Mouse (Mus musculus): ENCODE measurements around the gene Plaur. TPM values are rescaled to one million over a fixed set of nuclear protein-coding genes. Genes with fewer than 3 reads are reported as not detected.
A peak's percentile ranks its signal among the peaks of the same experiment; 100 is the strongest.
"Not testable (repeated sequence)": the region's sequence is repeated elsewhere in the genome, so short reads cannot be mapped to it uniquely, and the experiment has no call there.

The Plaur gene
- polyA plus RNA-seq, 1 experiment = 65.6 TPM

DNA sequence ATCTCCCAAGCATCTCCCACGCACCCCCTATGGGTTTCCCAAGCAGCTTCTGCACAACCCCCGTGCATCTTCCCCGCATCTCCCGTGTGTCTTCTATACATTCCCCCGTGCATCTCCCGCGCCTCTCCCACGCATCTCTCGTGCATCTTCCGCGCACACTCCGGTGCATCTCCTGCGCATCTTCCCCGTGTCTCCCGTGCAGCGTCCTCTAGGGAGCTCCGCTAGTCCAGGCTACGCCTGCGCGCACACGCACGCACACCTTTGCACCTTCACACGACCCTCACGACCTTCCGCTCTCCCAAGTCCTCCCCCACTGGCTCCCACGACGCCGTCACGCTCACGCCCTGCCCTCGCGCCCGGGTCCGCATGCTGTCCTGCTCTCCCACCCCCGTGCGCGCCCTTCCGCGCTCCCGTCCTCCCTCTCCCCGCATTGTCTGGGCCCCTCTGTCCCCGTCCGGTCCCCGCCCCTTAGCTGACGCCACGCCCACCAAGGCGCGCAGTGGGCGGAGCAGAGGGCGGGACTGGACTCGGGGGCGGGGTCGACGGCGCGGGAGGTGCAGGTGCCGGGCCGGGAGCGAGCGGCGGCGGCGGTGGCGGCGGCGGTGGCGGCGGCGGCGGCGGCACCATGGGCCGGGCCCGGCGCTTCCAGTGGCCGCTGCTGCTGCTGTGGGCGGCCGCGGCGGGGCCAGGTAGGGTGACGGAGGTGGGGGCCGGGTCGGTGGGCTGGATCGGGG is 19.4 kb downstream of the Plaur start, which contains the start of gene Cadm4:
Gene Cadm4, plus strand, starts transcription at position 550 of the 734 bp plus-strand sequence.
- 1% methylated on average over 65 of the region's 83 CpGs for WGBS
- peaks cover 4% of the 10 kb centered on the region; the same call in 1 of the 2 replicates for H3K4me1 ChIP-seq (ENCODE audit: control insufficient read depth, insufficient read depth, low read length)
- DNase-seq = peak; percentile 80
- TF ChIP-seq POLR2A (IDR thresholded peaks at IDR 0.05; ENCODE audit: borderline replicate concordance, extremely low read depth, low read depth, low read length) (no peak), CTCF (IDR thresholded peaks at IDR 0.05; ENCODE audit: insufficient read depth, low read length) (no peak)
- H3K4me3 ChIP-seq (replicated peaks; ENCODE audit: extremely low read depth, low read depth, low read length) = peak within 1 kb of the TSS; percentile 56

DNA sequence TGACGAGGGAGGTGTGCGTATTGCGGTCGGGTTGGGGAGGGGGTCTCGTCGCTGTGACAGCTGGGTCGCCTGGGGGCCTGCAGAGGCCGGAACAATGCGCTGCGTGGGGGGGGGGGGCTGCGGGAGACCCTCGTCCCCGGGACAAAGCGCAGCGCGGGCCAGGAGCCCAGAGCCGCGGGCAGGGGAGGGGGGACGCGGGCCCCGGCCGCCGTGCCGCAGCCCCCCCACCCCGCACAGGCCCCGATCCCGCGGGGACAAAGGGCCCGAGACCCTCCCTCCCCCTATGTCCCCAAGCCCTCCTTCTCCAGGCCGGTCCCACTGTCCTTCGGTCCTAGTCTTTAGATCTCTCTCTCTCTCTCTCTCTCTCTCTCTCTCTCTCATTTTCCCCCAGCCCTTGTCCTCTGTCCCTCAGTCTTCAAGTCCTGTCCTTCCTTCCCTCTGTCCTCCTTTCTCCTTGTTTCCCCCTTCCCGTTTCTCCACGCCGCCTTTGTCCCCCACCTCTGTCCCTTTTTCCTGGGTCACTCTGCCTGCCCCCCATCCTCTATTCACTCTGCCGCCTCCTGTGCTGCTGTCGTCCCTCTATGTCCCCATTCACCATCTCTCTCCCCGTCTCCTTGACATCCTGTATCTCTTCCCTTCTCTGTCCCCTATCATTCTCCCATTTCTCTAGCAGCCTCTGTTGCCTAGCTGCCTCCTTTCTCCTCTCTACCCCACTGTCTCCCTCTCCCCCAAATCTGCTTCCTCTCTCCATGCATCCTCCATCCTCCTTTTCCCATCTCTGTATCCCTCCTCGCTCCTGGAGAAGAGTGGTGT is 20.1 kb downstream of the Plaur start:
- peak overlapping the region; percentile 27 for H3K4me3 ChIP-seq (replicated peaks; ENCODE audit: extremely low read depth, low read depth, low read length)
- no peak for DNase-seq
- peaks cover 4% of the 10 kb centered on the region; the same call in 1 of the 2 replicates for H3K4me1 ChIP-seq (ENCODE audit: control insufficient read depth, insufficient read depth, low read length)
- TF ChIP-seq POLR2A (IDR thresholded peaks at IDR 0.05; ENCODE audit: borderline replicate concordance, extremely low read depth, low read depth, low read length) (no peak), CTCF (IDR thresholded peaks at IDR 0.05; ENCODE audit: insufficient read depth, low read length) (no peak)
- WGBS = 4% methylated on average over 22 of the region's 38 CpGs

DNA sequence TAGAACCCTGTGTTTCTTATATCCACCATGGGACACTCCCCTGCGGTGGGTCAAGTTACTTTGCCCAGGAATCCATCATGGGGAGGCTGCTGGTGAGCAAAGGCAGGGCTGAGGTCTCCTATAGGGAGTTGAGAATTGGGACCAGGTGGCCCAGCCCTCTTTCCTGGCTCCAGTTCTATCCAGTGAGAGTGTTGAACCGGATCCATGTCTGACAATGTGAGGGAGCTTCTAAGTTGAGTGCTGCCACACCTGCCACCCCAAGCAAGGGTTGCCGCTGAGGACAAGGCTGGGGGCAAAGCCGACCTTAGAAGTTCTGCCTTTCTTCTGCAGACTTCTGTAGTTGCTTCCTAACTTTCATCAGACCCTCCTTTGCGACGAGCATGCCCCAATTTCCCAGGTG is 21.0 kb downstream of the Plaur start:
- not testable (repeated sequence) for H3K4me1 ChIP-seq (ENCODE audit: control insufficient read depth, insufficient read depth, low read length); DNase-seq; H3K4me3 ChIP-seq (replicated peaks; ENCODE audit: extremely low read depth, low read depth, low read length)
- WGBS = 41% methylated on average over 6 of the region's 6 CpGs

DNA sequence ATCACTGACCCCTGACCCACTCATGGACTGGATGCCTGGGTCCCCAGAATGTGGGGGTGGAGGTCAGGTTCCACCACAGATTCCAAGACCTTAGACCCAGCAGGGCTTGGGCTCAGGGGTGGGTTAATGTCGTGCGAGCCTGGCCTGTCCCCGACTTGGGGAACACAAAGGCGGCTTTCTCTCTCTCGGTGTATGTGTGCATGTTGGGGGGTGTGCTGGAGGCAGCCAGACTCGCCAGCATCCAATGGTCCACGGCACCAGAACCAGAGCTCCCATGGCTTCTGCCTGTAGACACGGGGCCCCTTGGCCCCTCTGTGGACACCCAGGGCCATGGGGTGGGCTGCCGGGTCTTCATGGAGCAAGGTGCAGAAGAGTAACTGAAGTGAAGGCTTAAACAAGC is 23.2 kb downstream of the Plaur start:
- no peak for DNase-seq
- H3K4me3 ChIP-seq (replicated peaks; ENCODE audit: extremely low read depth, low read depth, low read length) = no peak overlapping the region
- 76% methylated on average over 9 of the region's 9 CpGs for WGBS
- TF ChIP-seq POLR2A (IDR thresholded peaks at IDR 0.05; ENCODE audit: borderline replicate concordance, extremely low read depth, low read depth, low read length) = no peak
- no peak for TF ChIP-seq CTCF (IDR thresholded peaks at IDR 0.05; ENCODE audit: insufficient read depth, low read length)
- H3K4me1 ChIP-seq (ENCODE audit: control insufficient read depth, insufficient read depth, low read length) = peaks cover 4% of the 10 kb centered on the region; the same call in 1 of the 2 replicates

DNA sequence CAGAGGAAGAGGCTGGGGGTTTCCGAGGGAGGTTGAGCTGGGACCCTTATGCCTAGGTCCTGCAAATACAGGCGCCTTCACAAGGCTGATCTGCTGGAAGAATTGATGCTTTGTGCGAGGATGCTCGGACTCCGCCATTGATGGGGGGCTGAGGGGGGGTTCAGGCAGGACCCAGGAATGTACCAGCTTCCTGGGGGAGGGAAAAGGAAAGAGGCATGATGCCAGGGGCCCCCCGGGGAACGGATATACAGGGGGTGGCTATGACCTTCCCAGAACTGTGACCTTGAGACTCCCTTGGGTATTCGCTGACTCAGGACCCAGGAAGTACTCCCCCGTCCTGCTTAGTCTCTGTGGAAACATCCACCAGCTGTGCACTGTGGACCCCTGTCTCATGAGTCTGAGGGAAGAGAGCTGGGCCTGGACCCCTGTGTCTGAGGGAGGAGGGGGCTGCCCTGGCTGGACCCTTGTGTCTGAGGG is 24.4 kb downstream of the Plaur start:
- TF ChIP-seq POLR2A (IDR thresholded peaks at IDR 0.05; ENCODE audit: borderline replicate concordance, extremely low read depth, low read depth, low read length) (no peak), CTCF (IDR thresholded peaks at IDR 0.05; ENCODE audit: insufficient read depth, low read length) (no peak)
- H3K4me1 ChIP-seq (ENCODE audit: control insufficient read depth, insufficient read depth, low read length) = no peaks in the 10 kb centered on the region; the same call in 1 of the 2 replicates
- 68% methylated on average over 9 of the region's 9 CpGs for WGBS
- H3K4me3 ChIP-seq (replicated peaks; ENCODE audit: extremely low read depth, low read depth, low read length) = no peak overlapping the region
- no peak for DNase-seq

DNA sequence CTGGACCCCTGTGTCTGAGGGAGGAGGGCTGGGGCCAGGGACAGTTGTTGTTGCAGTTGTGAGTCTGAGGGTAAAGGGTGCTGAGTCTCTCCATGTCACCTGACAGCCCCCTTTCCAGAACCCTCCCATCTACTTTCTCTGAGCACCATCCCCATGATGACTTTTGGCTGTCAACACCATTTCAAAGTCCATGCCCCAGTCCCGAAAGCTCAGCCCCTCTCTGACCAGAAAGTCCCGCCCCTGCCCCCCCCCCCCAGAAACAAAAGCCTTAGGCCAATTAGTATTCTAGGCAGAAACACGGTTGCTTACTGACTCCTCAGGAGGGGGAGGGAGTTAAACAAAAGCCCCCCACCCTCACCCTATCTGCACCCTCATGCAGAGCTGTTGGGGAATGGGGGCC is 25.1 kb downstream of the Plaur start:
- DNase-seq = no peak
- 28% methylated on average over 3 of the region's 3 CpGs for WGBS
- H3K4me1 ChIP-seq (ENCODE audit: control insufficient read depth, insufficient read depth, low read length) = no peaks in the 10 kb centered on the region
- H3K4me3 ChIP-seq (replicated peaks; ENCODE audit: extremely low read depth, low read depth, low read length) = no peak overlapping the region
- no peak for TF ChIP-seq POLR2A (IDR thresholded peaks at IDR 0.05; ENCODE audit: borderline replicate concordance, extremely low read depth, low read depth, low read length)

DNA sequence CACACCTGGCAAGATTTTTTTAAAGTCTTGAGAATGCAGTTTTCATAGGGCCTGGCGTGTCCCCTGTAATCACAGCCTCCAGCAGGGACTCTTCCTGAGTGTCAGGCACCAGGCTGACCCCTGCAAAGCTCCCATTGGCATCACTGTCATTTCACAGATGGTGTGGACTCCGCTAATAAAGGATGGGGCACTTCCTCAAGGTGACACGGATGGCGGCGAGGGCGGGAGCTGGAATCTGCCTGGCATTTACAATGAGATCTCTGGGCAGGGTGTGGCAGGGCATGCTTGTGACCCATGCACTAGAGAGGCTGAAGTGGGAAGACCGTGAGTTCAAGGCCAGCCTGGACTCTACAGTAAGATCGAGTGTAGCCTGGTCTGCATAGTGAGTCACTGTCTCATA is 26.0 kb downstream of the Plaur start:
- WGBS = 79% methylated on average over 8 of the region's 8 CpGs
- no peak overlapping the region for H3K4me3 ChIP-seq (replicated peaks; ENCODE audit: extremely low read depth, low read depth, low read length)
- TF ChIP-seq CTCF (IDR thresholded peaks at IDR 0.05; ENCODE audit: insufficient read depth, low read length) = no peak
- TF ChIP-seq POLR2A (IDR thresholded peaks at IDR 0.05; ENCODE audit: borderline replicate concordance, extremely low read depth, low read depth, low read length) = no peak
- no peaks in the 10 kb centered on the region for H3K4me1 ChIP-seq (ENCODE audit: control insufficient read depth, insufficient read depth, low read length)
- DNase-seq = no peak

DNA sequence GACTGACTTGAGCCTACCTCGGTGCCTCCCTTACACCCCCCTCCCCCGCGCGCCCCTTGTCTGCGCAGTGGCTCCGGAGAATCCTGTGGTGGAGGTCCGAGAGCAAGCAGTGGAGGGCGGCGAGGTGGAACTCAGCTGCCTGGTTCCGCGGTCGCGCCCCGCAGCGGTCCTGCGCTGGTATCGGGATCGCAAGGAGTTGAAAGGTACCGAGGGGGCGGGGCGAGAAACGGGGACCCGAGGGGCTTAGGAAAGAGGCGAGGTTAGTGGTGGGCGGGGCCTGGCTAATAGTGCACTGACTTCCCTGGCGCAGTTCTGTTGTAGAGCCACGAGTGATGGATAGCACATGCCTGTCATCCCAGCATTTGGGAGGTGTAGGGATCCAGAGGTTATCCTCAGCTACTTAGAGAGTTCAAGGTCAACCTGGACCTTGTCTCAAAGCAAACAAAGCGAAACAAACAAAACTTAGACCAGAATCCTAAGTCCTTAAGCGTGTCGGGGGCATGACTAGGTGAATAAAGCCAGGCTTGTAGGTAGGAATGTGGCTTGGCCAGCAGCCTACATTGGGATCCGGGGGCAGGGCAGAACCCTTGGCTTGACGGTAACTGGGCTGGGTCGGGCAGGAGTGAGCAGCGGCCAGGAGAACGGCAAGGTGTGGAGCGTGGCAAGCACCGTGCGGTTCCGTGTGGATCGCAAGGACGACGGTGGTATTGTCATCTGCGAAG is 37.7 kb downstream of the Plaur start:
- TF ChIP-seq CTCF (IDR thresholded peaks at IDR 0.05; ENCODE audit: insufficient read depth, low read length) = no peak
- TF ChIP-seq POLR2A (IDR thresholded peaks at IDR 0.05; ENCODE audit: borderline replicate concordance, extremely low read depth, low read depth, low read length) = no peak
- no peak for DNase-seq
- Histone ChIP-seq H3K4me1 (ENCODE audit: control insufficient read depth, insufficient read depth, low read length) (no peaks in the 10 kb centered on the region), H3K4me3 (replicated peaks; ENCODE audit: extremely low read depth, low read depth, low read length) (no peak overlapping the region)
- WGBS = 11% methylated on average over 43 of the region's 43 CpGs

DNA sequence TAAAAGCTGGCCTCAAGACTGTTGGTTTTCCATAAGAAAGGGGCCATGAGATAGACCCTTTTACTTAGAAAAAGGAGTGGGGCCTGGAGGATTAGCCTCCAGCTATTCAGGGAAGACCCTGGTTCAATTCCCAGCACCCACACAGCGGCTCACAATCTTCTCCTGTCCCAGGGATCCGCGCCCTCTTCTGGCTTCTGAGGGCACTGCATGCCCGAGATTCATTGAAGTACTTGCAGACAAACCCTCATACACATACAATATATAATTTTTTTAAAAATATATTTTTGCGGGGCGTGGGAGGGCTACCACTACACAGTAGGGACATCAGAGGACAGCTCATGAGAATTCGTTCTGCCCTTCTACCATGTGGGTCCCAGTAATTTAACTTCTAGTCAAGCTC is 38.6 kb downstream of the Plaur start:
- no peaks in the 10 kb centered on the region for H3K4me1 ChIP-seq (ENCODE audit: control insufficient read depth, insufficient read depth, low read length)
- WGBS = 33% methylated on average over 7 of the region's 7 CpGs
- peak; percentile 19 for DNase-seq
- no peak overlapping the region for H3K4me3 ChIP-seq (replicated peaks; ENCODE audit: extremely low read depth, low read depth, low read length)
- no peak for TF ChIP-seq POLR2A (IDR thresholded peaks at IDR 0.05; ENCODE audit: borderline replicate concordance, extremely low read depth, low read depth, low read length)
- TF ChIP-seq CTCF (IDR thresholded peaks at IDR 0.05; ENCODE audit: insufficient read depth, low read length) = peak; percentile 37

Data from lung, adult 2 months (tissue).